Mouse (Mus musculus) bone marrow, adult 2 months (tissue): ENCODE measurements at regions not wholly inside any gene's neighbourhood (a gene's known extent, or its start where the extent isn't known, plus 50 kb on each side); places are given as distances from the start of the nearest gene placed in this dataset.
"Not testable (repeated sequence)": the region's sequence is repeated elsewhere in the genome, so short reads cannot be mapped to it uniquely, and the experiment has no call there.

Experiments
- H3K27ac ChIP-seq: fragments of 200-500 bp; 2 replicates; pipeline ENCODE4 v1.5.1; 2012; ENCODE audit warnings: low read depth, mild to moderate bottlenecking, control low read depth, inconsistent platforms, low read length; ENCODE audit not compliant: control insufficient read depth, poor library complexity, insufficient read depth
- H3K4me1 ChIP-seq: fragments of 200-500 bp; 2 replicates; pipeline ENCODE4 v1.6.1; 2011; ENCODE audit warnings: low read length; ENCODE audit not compliant: control insufficient read depth, insufficient read depth
- H3K4me3 ChIP-seq: fragments of 200-500 bp; replicated peaks from 2 replicates; pipeline ENCODE3; 2011; ENCODE audit warnings: mild to moderate bottlenecking, low read depth, low read length, control low read depth; ENCODE audit not compliant: control insufficient read depth
- CTCF ChIP-seq: fragments of 200-500 bp; IDR thresholded peaks from 2 replicates; pipeline ENCODE4 v1.5.1; 2011; ENCODE audit warnings: low read length, control low read depth; ENCODE audit not compliant: control insufficient read depth, insufficient read depth
- POLR2A ChIP-seq: fragments of 200-500 bp; IDR thresholded peaks from 2 replicates; pipeline ENCODE4 v1.6.1; 2011; ENCODE audit warnings: low read depth, mild to moderate bottlenecking, control low read depth, low read length, borderline replicate concordance; ENCODE audit not compliant: control insufficient read depth
- WGBS: fragments of 180-500 bp; shearing (Covaris S2); methylation state at CpG from one replicate; pipeline ENCODE4 v1.1.7; 2018; 5-methylcytosine and 5-hydroxymethylcytosine counted together

DNA sequence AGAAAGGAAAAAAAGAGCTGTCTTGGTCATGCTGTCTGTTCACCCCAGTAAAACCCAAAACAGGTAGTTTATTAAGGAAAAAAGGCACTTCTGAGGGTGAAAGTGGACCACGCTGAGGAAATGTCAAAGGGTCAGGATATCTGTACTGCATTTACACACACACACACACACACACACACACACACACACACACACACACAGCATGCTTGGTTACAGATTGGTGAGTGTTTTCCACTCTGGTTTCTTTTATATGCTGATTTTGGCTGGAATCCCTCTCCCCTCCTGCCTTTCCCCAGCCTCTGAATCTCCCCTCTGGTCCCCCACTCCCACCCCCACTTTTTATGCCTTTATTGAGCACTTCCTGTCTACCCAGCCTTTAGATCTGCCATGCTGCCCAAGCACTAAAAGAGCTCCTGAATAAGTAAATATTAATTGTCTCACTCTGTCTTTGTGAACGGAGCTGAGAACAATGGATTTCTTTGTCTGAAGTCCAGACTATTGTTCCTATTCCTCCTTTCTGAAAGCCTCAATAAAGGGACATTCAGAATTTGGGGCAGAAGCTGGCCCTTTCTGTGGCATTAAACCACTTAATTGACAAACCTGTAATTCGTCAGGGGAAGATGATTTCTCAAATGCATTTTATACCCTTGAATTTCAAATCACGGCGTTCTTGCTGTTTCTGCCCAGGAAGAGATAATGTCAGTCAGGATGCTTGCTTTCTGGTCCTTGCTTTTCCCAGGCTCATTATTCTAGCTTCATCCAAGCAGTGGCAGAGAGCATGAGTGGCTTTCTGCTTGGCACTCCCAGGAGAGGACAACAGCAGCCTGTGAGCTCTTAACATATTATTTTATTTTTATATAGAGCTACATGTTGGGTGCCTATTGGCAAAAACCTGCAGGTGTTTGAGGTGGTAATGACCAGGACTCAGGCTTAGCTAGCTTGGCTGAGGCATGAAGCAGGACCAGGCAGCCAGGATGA, 187.8 kb downstream of the Zfp619 start:
- 41% methylated on average over 5 of the region's 5 CpGs for WGBS
- no peak for TF ChIP-seq CTCF
- no peak for TF ChIP-seq POLR2A
- no peak overlapping the region for H3K4me3 ChIP-seq
- no peaks in the 10 kb centered on the region for H3K4me1 ChIP-seq
- H3K27ac ChIP-seq = no peak overlapping the region

DNA sequence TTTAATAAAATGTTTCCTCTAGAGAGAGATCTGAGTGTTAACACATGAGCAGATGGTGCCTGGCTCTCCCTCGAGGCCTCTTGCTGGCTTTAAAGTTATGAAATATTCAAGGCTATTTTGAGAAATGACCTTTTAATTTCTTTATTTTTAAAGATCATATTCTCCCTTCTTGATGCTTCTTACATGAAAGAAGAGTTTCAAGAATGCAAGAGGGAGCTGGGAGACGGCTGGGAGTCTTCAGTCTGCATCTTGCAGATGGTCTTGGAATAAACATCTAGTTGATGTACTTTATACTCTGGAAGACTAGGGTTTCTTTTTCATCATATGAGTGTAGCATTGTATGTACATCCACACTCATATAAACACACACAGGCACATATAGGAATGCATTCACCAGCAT, 189.0 kb downstream of the Zfp619 start:
- TF ChIP-seq POLR2A (no peak), CTCF (no peak)
- Histone ChIP-seq H3K4me3 (no peak overlapping the region), H3K27ac (no peak overlapping the region), H3K4me1 (no peaks in the 10 kb centered on the region)
- WGBS = 59% methylated on average over 2 of the region's 2 CpGs

DNA sequence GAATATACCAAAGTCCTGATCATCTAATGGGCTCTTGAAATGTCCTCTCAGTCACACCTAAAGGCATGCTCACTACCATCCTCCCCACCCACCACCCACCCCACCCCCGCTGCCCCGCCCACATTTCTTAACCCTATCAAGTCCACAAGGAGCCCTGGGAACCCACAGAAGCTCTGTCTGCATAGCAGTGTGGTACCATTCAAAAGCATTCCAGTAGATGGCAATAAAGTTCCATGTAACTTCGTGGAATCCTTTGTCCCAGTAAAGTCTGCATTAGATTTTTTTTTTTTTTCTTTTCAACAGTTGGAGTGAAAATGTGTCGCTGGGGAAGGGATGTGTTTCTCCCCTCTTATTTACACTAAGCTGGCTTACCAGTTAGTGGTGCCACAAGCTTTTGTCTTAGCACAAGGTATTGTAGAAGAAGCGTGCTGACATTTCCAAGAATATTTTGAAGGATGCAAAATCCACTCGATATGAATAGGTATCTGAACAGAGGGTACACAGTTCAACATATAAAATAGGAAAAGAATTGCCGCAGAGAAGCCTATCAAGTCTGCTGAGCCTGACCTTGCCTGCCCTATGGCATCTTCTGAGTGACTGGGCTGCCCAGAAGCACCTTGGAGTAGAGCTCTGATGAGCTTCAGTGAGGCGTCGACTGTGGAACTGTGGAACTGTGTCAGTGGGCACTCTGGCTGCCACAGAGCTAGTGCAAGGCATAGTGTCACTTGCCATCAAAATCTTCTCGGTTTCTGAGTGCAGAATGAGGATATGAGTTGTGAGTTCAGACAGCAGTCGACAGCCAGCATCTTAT, 199.0 kb downstream of the Zfp619 start:
- WGBS = 34% methylated on average over 11 of the region's 11 CpGs
- TF ChIP-seq CTCF = no peak
- no peak for TF ChIP-seq POLR2A

DNA sequence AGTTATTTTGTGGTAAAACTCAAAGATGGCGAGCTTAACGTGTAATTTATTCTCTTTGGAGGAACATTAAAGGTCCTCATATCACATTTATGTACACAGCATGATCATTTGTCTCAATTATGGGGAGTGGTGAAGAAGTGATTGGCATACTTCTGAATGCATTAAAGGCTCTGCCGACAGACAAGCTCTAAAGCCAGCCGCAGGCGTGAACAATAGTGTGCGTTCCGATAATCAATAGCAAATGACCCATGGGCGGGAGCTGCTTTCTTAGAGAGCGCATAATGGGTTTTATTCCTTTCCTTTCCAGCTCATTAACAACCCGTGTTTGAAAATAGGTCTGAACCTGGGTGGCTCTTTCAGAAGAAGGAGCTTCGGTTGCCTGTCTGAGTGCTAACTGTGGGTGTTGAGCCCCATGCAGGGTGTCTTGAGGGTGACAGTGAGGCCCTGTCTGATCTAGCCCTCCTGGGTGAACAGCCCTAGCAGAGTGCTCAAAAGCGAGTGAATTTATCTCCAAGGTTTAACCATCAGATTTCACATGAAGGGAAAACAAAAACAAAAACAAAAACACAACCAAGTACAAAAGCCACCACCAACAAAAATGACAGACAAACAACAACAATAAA, 210.5 kb downstream of the Zfp619 start:
- H3K4me3 ChIP-seq = no peak overlapping the region
- TF ChIP-seq POLR2A (no peak), CTCF (no peak)
- 84% methylated on average over 12 of the region's 12 CpGs for WGBS
- H3K27ac ChIP-seq = no peak overlapping the region
- H3K4me1 ChIP-seq = no peaks in the 10 kb centered on the region

More for the DNA sequence above, 199.0 kb downstream of the Zfp619 start:
- H3K4me1 ChIP-seq = no peaks in the 10 kb centered on the region
- no peak overlapping the region for H3K4me3 ChIP-seq
- H3K27ac ChIP-seq = no peak overlapping the region

DNA sequence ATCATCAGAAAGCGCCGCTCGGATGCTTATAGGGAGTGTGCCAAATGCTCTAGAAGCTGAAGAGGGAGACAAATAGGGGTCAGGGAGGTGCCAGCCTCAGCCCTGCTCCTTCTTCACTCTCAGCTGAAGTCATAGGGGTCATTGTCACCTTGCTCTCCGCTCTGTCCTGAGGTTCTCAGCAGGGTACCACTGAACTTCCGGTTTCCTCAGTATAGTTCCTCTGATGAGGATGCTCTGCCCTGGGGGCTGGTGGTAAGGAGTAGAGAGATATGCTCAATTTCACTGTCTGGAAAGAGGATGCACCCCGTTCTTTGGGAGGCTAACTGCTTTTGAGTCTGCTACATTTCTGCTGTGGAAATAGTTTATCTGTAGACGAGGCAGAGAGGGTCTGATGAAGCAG, 211.4 kb downstream of the Zfp619 start:
- TF ChIP-seq POLR2A = no peak
- TF ChIP-seq CTCF = no peak
- WGBS = 67% methylated on average over 7 of the region's 7 CpGs
- Histone ChIP-seq H3K4me1 (no peaks in the 10 kb centered on the region), H3K4me3 (no peak overlapping the region), H3K27ac (no peak overlapping the region)

DNA sequence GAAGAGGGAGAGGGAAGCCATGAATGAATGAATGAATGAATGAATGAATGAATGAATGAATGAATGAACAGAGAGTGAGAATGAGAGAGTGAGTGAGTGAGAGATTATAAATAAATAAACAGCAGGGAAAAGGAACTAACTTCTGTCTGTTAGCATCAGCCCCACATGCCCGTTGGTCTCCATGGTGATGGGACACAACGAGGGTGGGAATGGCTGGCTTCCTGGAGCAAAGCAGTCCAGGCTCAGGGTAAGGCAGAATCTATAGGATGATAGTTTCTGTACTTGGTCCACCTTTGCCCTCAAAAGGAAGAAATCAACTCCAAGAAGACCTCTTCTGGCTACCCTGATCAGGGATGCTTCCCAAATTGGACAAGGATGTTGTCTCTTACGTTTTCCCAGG, 212.2 kb downstream of the Zfp619 start:
- 58% methylated on average over 3 of the region's 3 CpGs for WGBS
- Histone ChIP-seq H3K27ac (no peak overlapping the region), H3K4me3 (no peak overlapping the region), H3K4me1 (no peaks in the 10 kb centered on the region)
- TF ChIP-seq CTCF = no peak
- TF ChIP-seq POLR2A = no peak

DNA sequence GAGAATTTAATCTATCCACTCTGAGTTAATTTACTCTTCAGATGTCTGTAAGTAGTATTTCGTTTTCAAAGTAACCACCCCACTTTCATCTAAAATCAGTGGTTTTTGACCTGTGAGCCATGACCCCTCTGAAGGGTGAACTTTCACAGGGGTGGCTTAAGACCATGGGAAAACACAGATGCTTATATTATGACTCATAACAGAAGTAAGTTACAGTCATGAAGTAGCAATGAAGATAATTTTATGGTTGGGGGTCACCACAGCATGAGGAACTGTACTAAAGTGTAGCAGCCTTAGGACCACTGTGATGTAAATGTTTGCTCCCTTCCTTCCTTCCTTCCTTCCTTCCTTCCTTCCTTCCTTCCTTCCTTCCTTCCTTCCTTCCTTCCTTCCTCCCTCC, 215.2 kb downstream of the Zfp619 start:
- TF ChIP-seq CTCF = no peak
- TF ChIP-seq POLR2A = no peak
- WGBS = 57% methylated on average over 1 of the region's 1 CpGs
- H3K27ac ChIP-seq = no peak overlapping the region
- H3K4me1 ChIP-seq = no peaks in the 10 kb centered on the region
- H3K4me3 ChIP-seq = no peak overlapping the region

DNA sequence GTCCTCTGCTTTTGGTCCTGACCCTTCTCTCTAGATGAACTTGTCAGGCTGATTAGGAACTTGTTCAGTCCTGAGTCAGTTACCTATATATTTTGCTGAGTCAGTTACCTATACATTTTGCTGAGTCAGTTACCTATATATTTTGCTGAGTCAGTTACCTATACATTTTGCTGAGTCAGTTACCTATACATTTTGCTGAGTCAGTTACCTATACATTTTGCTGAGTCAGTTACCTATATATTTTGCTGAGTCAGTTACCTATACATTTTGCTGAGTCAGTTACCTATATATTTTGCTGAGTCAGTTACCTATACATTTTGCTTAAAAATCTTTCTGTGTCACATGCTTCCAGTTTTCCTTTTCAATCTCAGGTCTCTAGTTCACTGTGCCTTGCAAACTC, 230.8 kb downstream of the Zfp619 start:
- H3K4me1 ChIP-seq, H3K4me3 ChIP-seq, H3K27ac ChIP-seq: not testable (repeated sequence)
